Mouse (Mus musculus) embryonic fibroblast, embryonic 13.5 days (primary cell): ENCODE results near the gene 9530003J23Rik.
"Not testable (repeated sequence)": the region's sequence is repeated elsewhere in the genome, so short reads cannot be mapped to it uniquely, and the experiment has no call there.

ENCODE experiments used
- CTCF ChIP-seq: IDR thresholded peaks from 2 replicates; pipeline ENCODE4 v1.5.1; 2011; ENCODE audit warnings: mild to moderate bottlenecking, control low read depth, low read length, moderate library complexity, borderline replicate concordance; ENCODE audit not compliant: insufficient read depth
- POLR2A ChIP-seq: IDR thresholded peaks from 2 replicates; pipeline ENCODE4 v1.6.1; 2011; ENCODE audit warnings: low read depth, mild to moderate bottlenecking, control low read depth, low read length, moderate library complexity

- not testable (repeated sequence) for TF ChIP-seq CTCF, POLR2A
These were observed 40.0 kb upstream of the 9530003J23Rik start for GRCm38 (mm10) chr10:117278510-117278909.
